Mouse (Mus musculus): Measurements from ENCODE around the gene Rmnd1.

Rmnd1 gene

GRCm38 (mm10) chr10:4391076-4391475 lies 41.1 kb downstream of the Rmnd1 start:
- DNase-seq (ENCODE audit: low spot score in 2 of 2), result no peak

DNA sequence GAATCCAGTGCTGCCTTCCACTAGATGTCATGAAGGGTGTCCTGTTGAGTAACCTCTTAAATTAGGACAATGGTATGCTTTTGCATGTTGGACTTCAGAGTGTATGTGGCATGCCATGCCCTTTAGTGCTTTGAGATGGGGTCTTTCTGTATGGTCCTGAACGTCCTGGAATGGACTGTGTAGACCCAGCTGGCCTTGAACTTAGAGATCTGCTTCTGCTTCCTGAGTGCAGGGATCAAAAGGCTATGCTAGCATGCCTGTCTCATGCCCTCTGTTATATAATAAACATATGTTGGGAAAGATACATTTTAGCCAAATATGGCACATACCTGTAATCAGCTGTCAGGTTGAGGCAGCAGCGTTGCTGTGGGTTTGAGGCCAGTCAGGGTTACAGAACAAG lies 41.6 kb downstream of the Rmnd1 start:
- no peak for DNase-seq (ENCODE audit: low spot score in 2 of 2)

- no peak for DNase-seq (ENCODE audit: low spot score in 2 of 2)
Observed at GRCm38 (mm10) chr10:4389461-4390112, 42.6 kb downstream of the Rmnd1 start.

- no peak for DNase-seq (ENCODE audit: low spot score in 2 of 2)
Observed at GRCm38 (mm10) chr10:4389036-4389435, 43.2 kb downstream of the Rmnd1 start.

GRCm38 (mm10) chr10:4388384-4388745 lies 43.8 kb downstream of the Rmnd1 start:
- peak in 1 of 2 experiments; percentile 68 for DNase-seq (ENCODE audit: low spot score in 2 of 2)

- DNase-seq (ENCODE audit: low spot score in 2 of 2), result peak; percentile 66 to 84
Observed at GRCm38 (mm10) chr10:4387701-4388383, 44.3 kb downstream of the Rmnd1 start, which contains the start of gene Zbtb2. Gene Zbtb2 (minus strand): TSS chr10:4388108.

- peak; percentile 93 to 95 for DNase-seq (ENCODE audit: low spot score in 2 of 2)
Observed at GRCm38 (mm10) chr10:4386609-4387591, 45.3 kb downstream of the Rmnd1 start.

DNA sequence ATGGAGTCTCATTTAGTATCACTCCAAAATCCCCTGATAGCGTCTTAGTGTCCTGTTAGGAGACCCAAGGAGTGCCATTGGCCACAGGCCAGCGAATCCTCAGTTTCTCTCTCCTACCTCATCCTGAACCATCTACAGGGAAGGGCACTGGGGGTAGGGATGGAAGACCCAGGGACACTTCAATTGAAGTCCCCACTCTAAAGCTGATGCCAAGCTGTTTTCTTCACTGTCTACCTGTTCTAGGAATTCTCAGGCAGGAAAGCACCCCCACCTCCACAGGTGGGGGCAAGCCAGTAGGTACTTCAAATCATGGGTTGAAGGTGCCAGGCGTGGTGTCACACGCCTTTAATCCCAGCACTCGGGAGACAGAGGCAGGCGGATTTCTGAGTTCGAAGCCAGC lies 47.9 kb downstream of the Rmnd1 start:
- no peak for DNase-seq (ENCODE audit: low spot score in 2 of 2)

- DNase-seq (ENCODE audit: low spot score in 2 of 2), result no peak
Observed at GRCm38 (mm10) chr10:4380748-4381147, 51.4 kb downstream of the Rmnd1 start.

DNA sequence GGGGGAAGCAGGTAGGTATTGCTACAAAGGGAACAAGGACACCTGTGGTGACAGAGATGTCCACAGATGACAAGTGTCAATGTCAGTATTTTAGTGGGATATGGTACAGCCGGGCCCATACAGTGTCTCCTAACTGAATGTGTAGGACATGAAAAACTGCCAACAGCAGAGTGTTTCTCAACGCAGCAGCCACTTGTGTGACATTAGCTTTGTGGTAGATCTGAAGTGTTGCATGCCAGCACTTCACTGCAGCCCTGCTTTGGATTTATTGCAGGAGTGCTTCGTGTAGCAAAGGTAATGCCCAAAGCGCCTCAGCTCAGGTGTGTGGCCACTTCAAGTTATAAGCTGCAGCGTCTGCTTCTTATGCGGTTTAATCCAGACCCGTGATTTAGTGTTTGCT lies 55.3 kb downstream of the Rmnd1 start:
- no peak for DNase-seq (ENCODE audit: low spot score in 2 of 2)

DNA sequence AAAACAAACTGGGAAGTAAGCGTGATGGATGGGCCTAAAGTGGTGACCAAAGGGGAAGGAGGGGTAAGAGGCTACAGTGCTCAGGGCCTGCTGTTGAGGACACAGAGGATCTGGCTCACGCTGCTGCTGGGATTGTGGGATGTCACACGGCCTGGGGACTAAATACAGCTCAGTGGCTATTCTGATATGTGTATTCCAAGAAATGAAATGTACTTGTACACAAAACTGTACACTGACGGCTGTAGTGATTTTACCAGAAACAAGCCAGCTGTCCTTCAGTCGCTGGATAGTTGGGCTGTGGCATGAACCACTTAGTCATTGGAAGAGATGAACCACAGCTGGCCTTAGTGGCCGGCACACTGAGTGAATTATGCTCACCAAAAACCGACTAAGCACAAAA lies 55.7 kb downstream of the Rmnd1 start:
- DNase-seq (ENCODE audit: low spot score in 2 of 2), result no peak

DNA sequence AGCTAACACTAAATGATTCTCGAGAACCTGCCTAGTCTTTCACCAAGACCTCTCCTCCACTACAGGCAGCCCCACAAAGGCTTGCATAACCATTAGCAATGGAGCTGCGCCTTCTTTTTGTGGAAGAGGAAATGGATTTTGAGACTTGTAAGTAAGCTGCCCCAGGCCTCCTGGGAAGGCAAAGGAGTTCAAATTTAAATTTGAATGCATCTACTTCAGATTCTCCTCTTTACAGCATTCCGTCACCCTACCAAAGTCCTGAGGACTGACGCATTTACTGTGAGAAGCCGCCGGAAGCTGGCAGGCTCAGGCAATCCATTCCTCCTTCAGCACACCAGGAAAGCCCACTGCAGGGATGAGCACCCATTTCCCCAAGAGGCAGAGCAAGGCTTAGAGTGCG lies 56.9 kb downstream of the Rmnd1 start:
- DNase-seq (ENCODE audit: low spot score in 2 of 2), result no peak

DNA sequence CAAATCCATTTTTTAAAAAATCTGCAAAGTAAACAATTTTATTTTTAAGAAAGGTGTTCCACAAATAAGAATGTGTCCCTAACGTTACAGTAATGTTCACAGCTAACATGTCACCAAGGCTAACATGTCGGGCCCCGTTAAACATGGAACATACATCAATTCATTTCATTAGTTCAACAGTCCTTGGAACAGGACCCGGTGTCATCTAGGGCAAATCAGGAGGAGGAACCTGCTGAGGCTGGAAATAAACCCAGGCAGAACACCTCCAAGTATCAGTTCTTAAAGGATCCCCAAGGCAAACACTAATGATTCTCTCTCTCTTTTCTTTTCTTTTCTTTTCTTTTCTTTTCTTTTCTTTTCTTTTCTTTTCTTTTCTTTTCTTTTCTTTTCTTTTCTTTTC lies 57.5 kb downstream of the Rmnd1 start:
- no peak for DNase-seq (ENCODE audit: low spot score in 2 of 2)

- DNase-seq (ENCODE audit: low spot score in 2 of 2), result no peak
Observed at GRCm38 (mm10) chr10:4374239-4374638, 57.9 kb downstream of the Rmnd1 start.

DNA sequence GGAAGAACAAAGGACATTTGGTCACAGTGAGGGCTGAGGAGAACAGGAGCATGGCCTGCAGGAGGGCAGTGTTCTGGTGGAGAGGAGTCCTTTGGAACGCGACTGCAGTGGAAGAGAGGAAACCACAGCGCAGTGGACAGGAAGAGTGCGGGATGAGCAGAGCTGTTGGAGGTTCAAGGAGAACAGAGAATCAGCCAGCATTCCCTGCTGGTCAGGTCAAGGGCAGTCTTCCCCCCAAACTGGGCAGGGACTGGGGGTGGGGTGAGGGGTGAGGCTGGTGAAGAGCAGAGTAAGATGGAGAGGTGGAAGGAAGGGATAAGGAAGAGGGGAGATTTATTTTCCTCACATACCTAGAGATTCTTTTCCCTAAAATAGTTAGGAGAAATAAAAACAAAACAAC lies 58.6 kb downstream of the Rmnd1 start:
- no peak for DNase-seq (ENCODE audit: low spot score in 2 of 2)

DNA sequence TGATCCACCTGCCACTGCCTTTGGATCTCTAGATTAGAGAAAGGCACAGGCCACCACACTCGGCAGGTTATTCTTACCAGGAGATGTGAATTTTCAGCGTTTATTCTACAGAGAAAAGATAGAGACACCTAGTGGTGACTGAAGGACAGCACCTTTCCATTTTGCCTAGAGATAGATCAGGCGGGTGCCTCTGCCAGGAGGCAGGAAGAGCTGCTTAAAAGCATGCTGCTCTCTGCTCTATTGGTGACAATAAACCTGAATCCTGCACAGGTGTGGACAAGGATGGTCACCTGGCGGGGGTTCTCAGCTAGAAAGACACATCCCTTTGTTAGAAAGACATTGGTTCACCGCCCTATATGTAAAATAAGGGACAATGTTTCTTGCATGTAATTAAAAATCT lies 60.2 kb downstream of the Rmnd1 start:
- DNase-seq (ENCODE audit: low spot score in 2 of 2), result no peak

DNA sequence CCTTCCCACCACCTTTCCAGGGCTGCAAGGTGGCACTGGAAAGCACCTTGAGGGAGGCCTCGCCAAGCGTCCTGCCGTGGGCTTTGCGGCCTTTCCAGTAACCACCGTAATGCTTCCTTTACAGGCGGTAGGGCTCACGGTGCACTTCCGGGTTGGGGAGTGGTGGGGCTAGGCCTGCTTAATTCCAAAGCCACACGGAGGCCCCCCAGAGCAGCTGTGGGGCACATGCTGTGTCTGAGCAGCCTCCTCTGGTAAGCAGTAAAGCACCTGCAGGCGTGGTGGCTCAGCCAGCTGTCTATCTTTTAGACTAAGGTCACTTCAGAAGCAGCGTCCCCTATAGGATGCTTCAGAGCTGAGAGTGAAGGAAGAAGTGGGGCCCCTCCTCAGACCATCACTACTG lies 62.1 kb downstream of the Rmnd1 start:
- DNase-seq (ENCODE audit: low spot score in 2 of 2), result no peak

DNA sequence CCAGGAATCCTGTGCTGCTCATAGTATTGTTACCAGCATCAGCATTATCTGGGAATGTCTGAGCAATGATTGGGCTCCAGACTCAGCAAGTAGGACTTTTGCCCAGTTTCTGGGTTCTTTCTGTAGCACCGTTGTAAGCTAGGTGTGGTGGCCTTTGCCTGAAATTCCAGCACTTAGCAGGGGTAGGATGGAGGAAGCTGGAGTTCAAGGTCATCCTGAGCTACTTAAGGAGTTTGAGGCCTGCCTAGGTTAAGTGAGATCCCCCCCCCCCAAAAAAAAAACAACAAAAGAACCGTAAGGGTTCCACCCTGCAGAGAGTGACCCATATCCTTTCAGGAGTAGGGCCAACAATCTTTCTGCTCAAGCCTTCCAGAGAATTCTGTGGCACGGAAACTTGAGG lies 67.6 kb downstream of the Rmnd1 start:
- DNase-seq (ENCODE audit: low spot score in 2 of 2), result no peak

- DNase-seq (ENCODE audit: low spot score in 2 of 2), result no peak
Observed at GRCm38 (mm10) chr10:4357435-4357834, 74.8 kb downstream of the Rmnd1 start.

DNA sequence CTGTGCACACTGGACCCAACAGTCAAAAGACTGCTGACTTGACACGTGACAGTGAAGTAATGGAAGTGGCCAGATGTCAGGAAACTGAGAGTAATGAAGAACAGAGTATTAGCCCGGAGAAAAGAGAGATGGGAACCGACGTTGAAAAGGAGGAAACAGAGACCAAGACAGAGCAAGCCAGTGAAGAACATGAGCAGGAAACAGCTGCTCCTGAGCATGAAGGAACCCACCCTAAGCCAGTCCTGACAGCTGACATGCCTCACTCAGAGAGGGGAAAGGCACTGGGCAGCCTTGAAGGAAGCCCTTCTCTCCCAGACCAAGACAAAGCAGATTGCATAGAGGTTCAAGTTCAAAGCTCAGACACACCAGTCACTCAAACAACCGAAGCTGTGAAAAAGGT lies 75.5 kb downstream of the Rmnd1 start:
- DNase-seq (ENCODE audit: low spot score in 2 of 2), result no peak

DNA sequence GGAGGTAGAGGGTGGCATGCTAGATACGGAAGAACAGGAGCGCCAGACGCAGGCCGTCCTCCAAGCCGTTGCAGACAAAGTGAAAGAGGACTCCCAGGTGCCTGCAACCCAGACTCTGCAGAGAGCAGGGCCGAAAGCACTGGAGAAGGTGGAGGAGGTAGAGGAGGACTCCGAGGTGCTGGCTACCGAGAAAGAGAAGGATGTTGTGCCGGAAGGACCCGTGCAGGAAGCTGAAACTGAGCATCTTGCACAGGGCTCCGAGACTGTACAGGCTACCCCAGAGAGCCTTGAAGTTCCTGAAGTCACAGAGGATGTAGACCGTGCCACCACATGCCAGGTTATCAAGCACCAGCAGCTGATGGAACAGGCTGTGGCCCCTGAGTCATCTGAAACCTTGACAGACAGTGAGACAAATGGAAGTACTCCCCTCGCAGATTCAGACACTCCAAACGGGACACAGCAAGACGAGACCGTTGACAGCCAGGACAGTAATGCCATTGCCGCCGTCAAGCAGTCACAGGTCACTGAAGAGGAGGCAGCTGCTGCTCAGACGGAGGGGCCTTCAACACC lies 76.2 kb downstream of the Rmnd1 start:
- DNase-seq (ENCODE audit: low spot score in 2 of 2), result no peak

Measured in spleen, postnatal 4 days (tissue).